Mouse (Mus musculus) testis, adult 2 months (tissue): Measurements from ENCODE around the gene Gm20388. TPM values are rescaled to one million over a fixed set of nuclear protein-coding genes. Genes with fewer than 3 reads are reported as not detected.

Experiments
- H3K27ac ChIP-seq: fragments of 200-500 bp; 2 replicates; pipeline ENCODE4 v1.5.1; 2012; ENCODE audit warnings: low read depth, low read length; ENCODE audit not compliant: control insufficient read depth, insufficient read depth
- H3K27me3 ChIP-seq: fragments of 200-500 bp; 2 replicates; pipeline ENCODE4 v1.6.1; 2012; ENCODE audit warnings: mild to moderate bottlenecking, low read length, moderate library complexity; ENCODE audit not compliant: control insufficient read depth, insufficient read depth
- H3K36me3 ChIP-seq: fragments of 200-500 bp; 2 replicates; pipeline ENCODE4 v1.6.1; 2012; ENCODE audit warnings: mild to moderate bottlenecking, low read length; ENCODE audit not compliant: control insufficient read depth, insufficient read depth
- H3K4me1 ChIP-seq: fragments of 200-500 bp; 2 replicates; pipeline ENCODE4 v1.6.1; 2012; ENCODE audit warnings: low read length; ENCODE audit not compliant: control insufficient read depth, insufficient read depth
- H3K4me3 ChIP-seq: fragments of 200-500 bp; 2 replicates; pipeline ENCODE4 v1.5.1; 2012; ENCODE audit warnings: low read depth, mild to moderate bottlenecking, low read length, moderate library complexity, mixed read lengths; ENCODE audit not compliant: control insufficient read depth
- CTCF ChIP-seq: fragments of 200-500 bp; IDR thresholded peaks from 2 replicates; pipeline ENCODE4 v1.5.1; 2012; ENCODE audit warnings: low read depth, mild to moderate bottlenecking, inconsistent platforms, low read length, moderate library complexity; ENCODE audit not compliant: control insufficient read depth, insufficient read depth, insufficient replicate concordance
- POLR2A ChIP-seq: fragments of 200-500 bp; IDR thresholded peaks from 2 replicates; pipeline ENCODE4 v1.6.1; 2012; ENCODE audit warnings: low read depth, mild to moderate bottlenecking, inconsistent platforms, low read length, moderate library complexity; ENCODE audit not compliant: control insufficient read depth
- polyA plus RNA-seq: library from polyadenylated mRNA; depleted of rRNA; stranded (reverse); fragments of >200 nt; gene quantifications from 2 replicates; pipeline ENCODE4 v1.2.3, GENCODE M21; 2012

Gm20388 gene
- polyA plus RNA-seq, 1 experiment, result 5.6 TPM

GRCm38 (mm10) chr8:123290166-123290565 lies 3379.5 kb downstream of the Gm20388 start:
- TF ChIP-seq POLR2A, result no peak
- TF ChIP-seq CTCF, result peak; percentile 44; the same call in 1 of the 2 replicates
- peaks cover 3% of the 10 kb centered on the region for H3K36me3 ChIP-seq
- no peaks in the 10 kb centered on the region for H3K27me3 ChIP-seq
- H3K27ac ChIP-seq, result no peak overlapping the region
- no peaks in the 10 kb centered on the region for H3K4me1 ChIP-seq
- no peak overlapping the region for H3K4me3 ChIP-seq

- H3K27ac ChIP-seq, result no peak overlapping the region
- H3K4me1 ChIP-seq, result no peaks in the 10 kb centered on the region
- TF ChIP-seq POLR2A (no peak), CTCF (no peak)
- H3K4me3 ChIP-seq, result no peak overlapping the region
- no peaks in the 10 kb centered on the region for H3K27me3 ChIP-seq
- H3K36me3 ChIP-seq, result peaks cover 3% of the 10 kb centered on the region
Observed at GRCm38 (mm10) chr8:123290679-123291078, 3380.0 kb downstream of the Gm20388 start.

GRCm38 (mm10) chr8:123291716-123292115 lies 3381.1 kb downstream of the Gm20388 start:
- Histone ChIP-seq H3K4me1 (no peaks in the 10 kb centered on the region), H3K27me3 (no peaks in the 10 kb centered on the region), H3K36me3 (peaks cover 4% of the 10 kb centered on the region), H3K4me3 (no peak overlapping the region), H3K27ac (no peak overlapping the region)
- no peak for TF ChIP-seq POLR2A

- peaks cover 4% of the 10 kb centered on the region for H3K36me3 ChIP-seq
- TF ChIP-seq POLR2A, result no peak
- TF ChIP-seq CTCF, result no peak
- H3K4me3 ChIP-seq, result no peak overlapping the region
- H3K4me1 ChIP-seq, result no peaks in the 10 kb centered on the region
- no peaks in the 10 kb centered on the region for H3K27me3 ChIP-seq
- no peak overlapping the region for H3K27ac ChIP-seq
Observed at GRCm38 (mm10) chr8:123292281-123292680, 3381.6 kb downstream of the Gm20388 start.

- TF ChIP-seq CTCF (no peak), POLR2A (no peak)
- H3K27ac ChIP-seq, result no peak overlapping the region
- no peaks in the 10 kb centered on the region for H3K27me3 ChIP-seq
- no peaks in the 10 kb centered on the region for H3K4me1 ChIP-seq
- H3K4me3 ChIP-seq, result no peak overlapping the region
- peaks cover 4% of the 10 kb centered on the region for H3K36me3 ChIP-seq
Observed at GRCm38 (mm10) chr8:123292785-123293184, 3382.1 kb downstream of the Gm20388 start.

- no peak for TF ChIP-seq POLR2A
- TF ChIP-seq CTCF, result no peak
Observed at GRCm38 (mm10) chr8:123298301-123298700, 3387.7 kb downstream of the Gm20388 start.

GRCm38 (mm10) chr8:123308738-123309137 lies 3398.1 kb downstream of the Gm20388 start:
- TF ChIP-seq POLR2A, result no peak
- peaks cover 2% of the 10 kb centered on the region; the same call in 1 of the 2 replicates for H3K36me3 ChIP-seq
- H3K27ac ChIP-seq, result no peak overlapping the region
- no peaks in the 10 kb centered on the region for H3K27me3 ChIP-seq
- no peaks in the 10 kb centered on the region for H3K4me1 ChIP-seq
- no peak overlapping the region for H3K4me3 ChIP-seq

More at GRCm38 (mm10) chr8:123298301-123298700, 3387.7 kb downstream of the Gm20388 start:
- no peaks in the 10 kb centered on the region for H3K4me1 ChIP-seq
- H3K36me3 ChIP-seq, result peaks cover 3% of the 10 kb centered on the region; the same call in 1 of the 2 replicates
- no peak overlapping the region for H3K27ac ChIP-seq
- H3K27me3 ChIP-seq, result no peaks in the 10 kb centered on the region
- H3K4me3 ChIP-seq, result no peak overlapping the region
